Mouse (Mus musculus) brain, adult 2 months (tissue): Measurements from ENCODE around the gene Tmc3.

Experiments
- DNase-seq: peaks from one replicate; pipeline ENCODE4 v3.0.0; 2011; ENCODE audit warnings: low read depth, low spot score

The Tmc3 gene

GRCm38 (mm10) chr7:83668724-83669123, 84.0 kb downstream of the Tmc3 start:
- peak; percentile 84 for DNase-seq

GRCm38 (mm10) chr7:83671573-83671972, 86.8 kb downstream of the Tmc3 start:
- DNase-seq: no peak
